Mouse (Mus musculus) liver, embryonic 12.5 days (tissue): ENCODE measurements around the gene Pmvk. TPM values are rescaled to one million over a fixed set of nuclear protein-coding genes. Genes with fewer than 3 reads are reported as not detected.

ENCODE experiments used
- ATAC-seq: fragments of 200-750 bp; cut with Nextera tagmentation; 2 replicates; pipeline ENCODE4 v1.8.0; 2017; ENCODE audit warnings: moderate number of reproducible peaks, mild to moderate bottlenecking, moderate library complexity
- H3K27ac ChIP-seq: fragments of 300-500 bp; sonication (generic); 2 replicates; pipeline ENCODE4 v1.5.1; 2016; ENCODE audit warnings: mild to moderate bottlenecking
- H3K27me3 ChIP-seq: fragments of 300-500 bp; sonication (generic); replicated peaks from 2 replicates; pipeline ENCODE4 v1.6.1; 2016; ENCODE audit warnings: mild to moderate bottlenecking, moderate library complexity
- H3K36me3 ChIP-seq: fragments of 300-500 bp; sonication (generic); 2 replicates; pipeline ENCODE4 v1.6.1; 2016; ENCODE audit warnings: mild to moderate bottlenecking, moderate library complexity
- H3K4me1 ChIP-seq: fragments of 300-500 bp; sonication (generic); 2 replicates; pipeline ENCODE4 v1.6.1; 2016
- H3K4me2 ChIP-seq: fragments of 300-500 bp; sonication (generic); 2 replicates; pipeline ENCODE4 v1.6.1; 2016; ENCODE audit warnings: mild to moderate bottlenecking, moderate library complexity
- H3K4me3 ChIP-seq: fragments of 300-500 bp; sonication (generic); 2 replicates; pipeline ENCODE4 v1.5.1; 2016; ENCODE audit warnings: mild to moderate bottlenecking, moderate library complexity
- H3K9ac ChIP-seq: fragments of 300-500 bp; sonication (generic); 2 replicates; pipeline ENCODE4 v1.6.1; 2016; ENCODE audit warnings: mild to moderate bottlenecking, moderate library complexity
- H3K9me3 ChIP-seq: fragments of 300-500 bp; sonication (generic); replicated peaks from 2 replicates; pipeline ENCODE4 v1.6.1; 2016; ENCODE audit warnings: mild to moderate bottlenecking, moderate library complexity
- WGBS: fragments of 180-500 bp; shearing (Covaris S2); methylation state at CpG from one replicate; pipeline ENCODE4 v1.1.7; 2016; ENCODE audit not compliant: insufficient replicate concordance; 5-methylcytosine and 5-hydroxymethylcytosine counted together
- polyA plus RNA-seq: library from polyadenylated mRNA; unstranded; fragments of >200 nt; fragmentation: Nextera tagmentation; extraction: Ambion mirVana; gene quantifications from 2 replicates; pipeline ENCODE4 v1.2.1, GENCODE M21; 2016

Gene Pmvk
- 39.1 and 40.5 TPM in 2 replicates for polyA plus RNA-seq

DNA sequence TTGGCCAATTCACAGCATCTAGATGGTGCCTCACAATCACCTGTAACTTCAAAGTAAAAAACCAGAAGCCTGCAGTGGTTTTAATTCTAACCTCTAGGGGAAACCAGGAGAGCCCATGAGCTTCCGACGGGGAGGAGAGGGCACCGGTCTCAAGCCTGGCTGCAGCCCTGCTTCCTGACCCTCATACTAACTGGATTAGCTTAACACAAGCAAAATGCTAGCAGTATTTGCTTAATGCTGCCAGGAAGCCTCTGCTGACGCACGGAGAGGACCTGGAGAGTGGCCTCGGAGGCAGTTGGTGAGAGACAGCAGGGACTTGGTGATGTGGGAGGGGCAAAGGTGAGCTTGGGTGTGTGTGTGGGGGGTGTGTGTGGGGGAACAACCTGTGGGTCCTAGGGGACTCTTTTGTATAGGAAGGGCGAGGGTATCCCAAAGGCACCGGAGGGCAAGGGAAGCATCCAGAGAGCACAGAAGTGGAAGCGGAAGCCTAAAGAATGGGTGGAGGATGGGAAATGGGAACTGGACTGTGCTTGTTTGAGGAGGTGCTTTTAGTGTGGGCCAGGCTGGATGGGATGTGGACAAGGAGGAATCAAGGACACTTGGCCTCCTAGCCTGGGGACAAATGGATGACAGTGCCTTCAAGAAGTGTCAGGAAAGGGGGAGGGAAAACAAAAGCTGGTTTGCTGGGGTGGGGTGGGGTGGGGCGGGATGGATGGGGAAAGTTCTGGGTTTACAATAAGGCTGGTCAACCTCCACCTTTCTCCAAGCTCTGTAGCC is at the start of gene Pmvk:
Gene Pmvk, plus strand, starts transcription at position 141 of the 777 bp plus-strand sequence.
- no peak for ATAC-seq
- H3K27me3 ChIP-seq, result no peaks in the 10 kb centered on the region
- no peak within 1 kb of the TSS for H3K27ac ChIP-seq
- no peaks in the 10 kb centered on the region for H3K36me3 ChIP-seq
- H3K9me3 ChIP-seq, result no peaks in the 10 kb centered on the region
- H3K9ac ChIP-seq, result no peak within 1 kb of the TSS
- peaks cover 57% of the 10 kb centered on the region for H3K4me1 ChIP-seq
- H3K4me2 ChIP-seq, result no peak within 1 kb of the TSS
- WGBS, result 65% methylated on average over 10 of the region's 10 CpGs
- H3K4me3 ChIP-seq, result no peak within 1 kb of the TSS

DNA sequence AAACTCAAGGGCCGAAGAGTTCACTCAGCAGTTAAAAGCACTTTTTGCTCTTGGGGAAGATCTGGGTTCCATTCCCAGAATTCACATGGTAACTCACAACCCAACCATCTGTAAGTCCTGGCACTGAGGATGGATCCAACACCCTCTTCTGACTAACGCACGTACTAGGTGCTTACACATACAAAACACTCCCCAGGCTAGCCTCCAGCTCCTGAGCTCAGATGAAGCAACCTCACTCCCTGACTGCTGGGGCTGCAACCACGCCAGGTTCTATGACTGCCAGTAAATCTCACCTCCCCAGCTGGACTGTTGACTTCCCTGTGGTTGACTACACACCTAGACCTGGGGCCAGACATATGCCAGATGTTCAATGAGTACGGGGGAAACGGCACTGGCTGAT is 47.5 kb upstream of the Pmvk start:
- Histone ChIP-seq H3K27me3 (no peaks in the 10 kb centered on the region), H3K4me3 (no peak overlapping the region), H3K4me2 (no peak overlapping the region), H3K36me3 (peaks cover 67% of the 10 kb centered on the region), H3K9ac (no peak overlapping the region), H3K27ac (no peak overlapping the region; the same call in 1 of the 2 replicates), H3K9me3 (no peaks in the 10 kb centered on the region), H3K4me1 (peaks cover 28% of the 10 kb centered on the region)
- 87% methylated on average over 6 of the region's 6 CpGs for WGBS
- ATAC-seq, result no peak

DNA sequence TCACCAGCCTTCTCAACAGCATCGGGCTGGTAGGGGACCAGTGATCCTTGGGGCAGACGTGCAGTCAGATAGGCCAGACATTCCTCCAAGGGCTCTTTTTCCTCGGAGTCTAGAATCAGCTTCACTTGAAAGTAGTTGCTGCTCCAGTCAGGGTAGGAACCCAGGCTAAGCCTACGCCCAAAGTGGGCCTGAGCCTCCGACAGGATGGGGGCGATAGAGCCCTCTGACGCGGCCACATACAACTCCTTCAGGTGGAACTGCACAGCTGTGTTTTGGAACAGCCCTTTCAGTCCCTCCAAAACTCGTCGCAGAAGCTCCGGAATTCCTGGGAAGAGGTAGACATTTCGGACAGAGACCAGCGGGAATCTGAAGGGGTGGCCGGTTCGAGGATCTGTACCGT is 45.9 kb upstream of the Pmvk start:
- peaks cover 58% of the 10 kb centered on the region for H3K36me3 ChIP-seq
- H3K27ac ChIP-seq, result no peak overlapping the region
- H3K27me3 ChIP-seq, result no peaks in the 10 kb centered on the region
- 73% methylated on average over 16 of the region's 16 CpGs for WGBS
- H3K9me3 ChIP-seq, result no peaks in the 10 kb centered on the region
- no peak overlapping the region for H3K9ac ChIP-seq
- no peak overlapping the region for H3K4me2 ChIP-seq
- no peak overlapping the region for H3K4me3 ChIP-seq
- H3K4me1 ChIP-seq, result peaks cover 31% of the 10 kb centered on the region
- ATAC-seq, result no peak

DNA sequence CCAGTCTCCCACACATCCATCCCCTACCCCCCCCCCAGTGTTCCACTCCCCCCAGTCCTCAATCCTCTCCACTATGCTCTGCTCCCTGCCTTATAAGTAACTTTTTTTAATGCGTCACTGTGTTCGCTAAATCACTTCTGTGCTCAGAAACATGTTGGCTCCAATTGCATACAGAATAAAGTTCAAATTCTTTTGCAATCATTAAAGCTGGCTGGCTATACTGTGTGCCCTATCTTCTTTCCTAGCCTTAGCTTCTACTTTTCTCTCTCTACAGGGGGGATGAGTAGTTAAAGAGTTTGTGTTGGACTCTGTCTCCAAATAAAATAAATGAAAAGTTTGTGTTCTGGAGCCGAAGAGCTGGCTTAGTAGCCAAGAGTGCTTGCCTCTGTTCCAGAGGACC is 44.6 kb upstream of the Pmvk start:
- no peak overlapping the region for H3K4me2 ChIP-seq
- ATAC-seq, result no peak
- peaks cover 57% of the 10 kb centered on the region for H3K36me3 ChIP-seq
- WGBS, result 84% methylated on average over 3 of the region's 3 CpGs
- no peak overlapping the region for H3K9ac ChIP-seq
- H3K4me1 ChIP-seq, result peaks cover 31% of the 10 kb centered on the region
- H3K27me3 ChIP-seq, result no peaks in the 10 kb centered on the region
- H3K27ac ChIP-seq, result no peak overlapping the region
- no peak overlapping the region for H3K4me3 ChIP-seq
- H3K9me3 ChIP-seq, result 0 out of 2 replicates have a peak, but pooled peaks cover under 1% of the 10 kb centered on the region

DNA sequence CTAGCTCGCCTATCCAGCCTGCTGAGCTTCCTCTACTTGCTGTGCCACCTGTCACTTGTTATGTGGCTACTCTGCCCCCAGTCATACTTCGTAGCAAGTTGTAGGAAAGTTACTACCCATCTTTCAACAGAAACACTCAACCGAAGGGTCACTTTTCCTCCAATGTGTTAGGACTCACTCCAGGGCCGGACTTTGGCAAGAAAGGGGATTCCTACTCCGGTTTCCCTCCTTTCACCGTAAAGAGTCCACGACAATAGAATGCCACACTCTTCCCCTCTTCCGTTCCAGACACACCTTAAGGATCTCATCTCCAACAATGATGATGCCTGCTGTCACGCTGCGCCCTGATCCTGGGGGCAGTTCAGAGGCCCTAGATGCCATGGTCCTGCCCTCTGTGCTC is 43.5 kb upstream of the Pmvk start:
- Histone ChIP-seq H3K4me3 (peak overlapping the region; percentile 71), H3K36me3 (peaks cover 57% of the 10 kb centered on the region), H3K27me3 (no peaks in the 10 kb centered on the region), H3K4me1 (peaks cover 33% of the 10 kb centered on the region), H3K9ac (peak overlapping the region; percentile 78), H3K4me2 (peak overlapping the region; percentile 80), H3K27ac (peak overlapping the region; percentile 59), H3K9me3 (0 out of 2 replicates have a peak, but pooled peaks cover 4% of the 10 kb centered on the region)
- WGBS, result 67% methylated on average over 10 of the region's 10 CpGs
- no peak for ATAC-seq

DNA sequence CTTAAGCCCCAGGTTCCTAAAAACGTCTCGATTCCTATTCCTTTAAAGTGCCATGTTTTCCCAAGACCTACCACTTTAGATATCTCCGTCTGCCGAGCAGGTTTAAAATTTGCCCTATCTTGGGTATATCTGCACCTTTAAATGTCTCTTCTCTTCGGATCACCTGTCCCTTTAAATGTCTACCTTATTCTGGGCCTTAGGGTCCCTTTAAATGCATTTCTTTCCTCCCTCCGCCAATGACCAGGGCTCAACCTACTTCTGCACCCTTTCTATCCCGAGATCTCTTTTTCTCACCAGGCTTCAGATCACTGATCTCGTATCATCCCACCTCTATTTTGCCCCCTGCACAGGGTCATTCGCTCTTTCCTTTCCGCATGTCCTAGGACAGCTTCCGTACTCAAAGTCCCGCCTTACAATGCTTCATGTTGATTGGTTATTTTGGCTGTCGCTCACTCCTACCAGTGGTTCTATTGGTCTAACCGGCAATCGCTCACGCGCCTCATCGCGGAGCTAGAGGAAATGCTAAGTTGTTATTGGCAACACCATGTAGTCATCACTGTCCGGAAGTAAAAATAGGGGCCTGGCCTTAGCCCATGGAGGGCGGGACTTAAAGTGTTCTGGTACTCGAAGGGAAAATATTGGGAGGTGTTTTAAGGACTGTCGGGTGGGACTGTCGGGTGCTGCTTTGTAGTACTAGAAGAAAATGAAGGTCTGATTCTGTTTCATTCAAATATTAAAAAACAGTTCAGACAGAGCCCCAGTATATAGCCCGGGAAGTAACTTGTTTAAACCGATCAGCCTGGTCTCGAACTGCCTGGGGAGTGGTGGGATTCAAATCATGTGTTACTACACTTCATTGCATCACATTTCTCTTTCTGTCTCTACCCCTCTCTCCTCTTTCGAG is 42.6 kb upstream of the Pmvk start, which contains the start of gene Flad1:
Gene Flad1, minus strand, starts transcription at position 381 of the 904 bp plus-strand sequence.
- Histone ChIP-seq H3K27me3 (no peaks in the 10 kb centered on the region), H3K9ac (peak within 1 kb of the TSS; percentile 78), H3K4me3 (peak within 1 kb of the TSS; percentile 71), H3K27ac (peak within 1 kb of the TSS; percentile 79), H3K9me3 (0 out of 2 replicates have a peak, but pooled peaks cover 4% of the 10 kb centered on the region), H3K36me3 (peaks cover 63% of the 10 kb centered on the region), H3K4me1 (peaks cover 42% of the 10 kb centered on the region), H3K4me2 (peak within 1 kb of the TSS; percentile 80)
- peak; percentile 100 for ATAC-seq
- whole genome bisulfite sequencing, result 3% methylated on average over 28 of the region's 28 CpGs

DNA sequence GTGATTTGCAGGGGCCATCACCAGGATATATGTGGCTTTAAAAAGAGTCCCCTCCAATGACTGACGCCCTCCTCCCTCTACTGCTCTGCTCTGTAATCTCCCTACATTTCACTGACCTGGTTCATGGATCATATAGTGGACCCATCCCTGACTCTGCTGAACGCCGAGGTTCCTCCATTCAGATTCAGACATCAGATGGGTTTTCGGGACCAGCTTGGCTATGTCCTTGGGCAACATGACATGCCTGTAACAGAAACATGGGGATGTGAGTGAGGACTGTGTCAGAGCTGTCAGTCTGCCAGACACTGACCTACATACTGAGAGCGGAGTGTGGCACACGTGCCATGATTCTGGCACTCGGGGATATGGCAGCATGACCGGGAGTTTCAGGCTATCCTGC is 38.2 kb upstream of the Pmvk start:
- H3K36me3 ChIP-seq, result peaks cover 39% of the 10 kb centered on the region
- no peak overlapping the region for H3K9ac ChIP-seq
- 90% methylated on average over 8 of the region's 8 CpGs for WGBS
- peak overlapping the region; percentile 75; the same call in 1 of the 2 replicates for H3K4me3 ChIP-seq
- peaks cover 43% of the 10 kb centered on the region for H3K4me1 ChIP-seq
- H3K4me2 ChIP-seq, result peak overlapping the region; percentile 97
- ATAC-seq, result no peak
- 0 out of 2 replicates have a peak, but pooled peaks cover 4% of the 10 kb centered on the region for H3K9me3 ChIP-seq
- no peaks in the 10 kb centered on the region for H3K27me3 ChIP-seq
- no peak overlapping the region; the same call in 1 of the 2 replicates for H3K27ac ChIP-seq

DNA sequence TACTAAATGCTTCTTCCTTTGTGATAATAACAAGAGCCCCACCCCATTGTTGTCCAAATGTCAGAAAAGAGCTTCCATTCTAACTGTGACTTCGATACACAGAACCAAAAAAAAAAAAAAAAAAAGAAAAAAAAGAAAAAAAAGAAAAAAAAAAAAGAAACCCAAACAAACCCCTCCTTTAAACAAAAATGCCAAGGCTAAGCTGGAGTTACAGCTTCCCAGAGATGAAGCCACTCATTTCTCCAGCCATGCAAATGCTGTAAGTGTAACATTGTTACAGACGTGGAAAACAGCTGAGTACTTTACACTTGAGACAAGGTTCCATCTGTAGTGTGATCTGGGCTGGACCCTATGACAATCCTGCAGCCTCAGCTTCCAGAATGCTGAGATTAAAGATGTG is 37.2 kb upstream of the Pmvk start:
- Histone ChIP-seq H3K4me3 (peak overlapping the region; percentile 75), H3K27me3 (no peaks in the 10 kb centered on the region), H3K4me1 (peaks cover 50% of the 10 kb centered on the region), H3K36me3 (peaks cover 39% of the 10 kb centered on the region), H3K27ac (peak overlapping the region; percentile 94), H3K4me2 (peak overlapping the region; percentile 97), H3K9me3 (0 out of 2 replicates have a peak, but pooled peaks cover 4% of the 10 kb centered on the region), H3K9ac (peak overlapping the region; percentile 78)
- ATAC-seq, result no peak
- WGBS, result 23% methylated on average over 2 of the region's 2 CpGs

DNA sequence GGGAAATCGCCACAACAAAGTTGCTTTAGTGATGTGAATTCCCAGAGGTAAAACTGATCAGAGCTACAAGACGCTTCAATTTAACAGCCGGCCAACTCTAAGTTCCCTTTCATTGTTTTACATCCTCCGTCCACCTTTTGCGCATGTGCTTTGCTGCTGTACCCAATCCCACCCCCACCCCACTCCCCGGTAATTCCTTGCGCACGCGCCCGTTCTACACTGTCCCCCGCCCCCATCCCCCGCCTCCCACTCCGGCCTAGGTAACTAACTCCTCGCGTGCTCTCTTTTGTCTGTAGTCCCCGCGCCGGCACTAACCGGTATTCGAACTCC is 36.5 kb upstream of the Pmvk start:
- Histone ChIP-seq H3K27ac (peak overlapping the region; percentile 94), H3K9me3 (0 out of 2 replicates have a peak, but pooled peaks cover 4% of the 10 kb centered on the region), H3K4me1 (peaks cover 54% of the 10 kb centered on the region), H3K36me3 (peaks cover 41% of the 10 kb centered on the region), H3K4me2 (peak overlapping the region; percentile 97), H3K27me3 (no peaks in the 10 kb centered on the region), H3K4me3 (peak overlapping the region; percentile 75), H3K9ac (peak overlapping the region; percentile 78)
- WGBS, result 0% methylated on average over 20 of the region's 20 CpGs
- ATAC-seq, result peak; percentile 9

DNA sequence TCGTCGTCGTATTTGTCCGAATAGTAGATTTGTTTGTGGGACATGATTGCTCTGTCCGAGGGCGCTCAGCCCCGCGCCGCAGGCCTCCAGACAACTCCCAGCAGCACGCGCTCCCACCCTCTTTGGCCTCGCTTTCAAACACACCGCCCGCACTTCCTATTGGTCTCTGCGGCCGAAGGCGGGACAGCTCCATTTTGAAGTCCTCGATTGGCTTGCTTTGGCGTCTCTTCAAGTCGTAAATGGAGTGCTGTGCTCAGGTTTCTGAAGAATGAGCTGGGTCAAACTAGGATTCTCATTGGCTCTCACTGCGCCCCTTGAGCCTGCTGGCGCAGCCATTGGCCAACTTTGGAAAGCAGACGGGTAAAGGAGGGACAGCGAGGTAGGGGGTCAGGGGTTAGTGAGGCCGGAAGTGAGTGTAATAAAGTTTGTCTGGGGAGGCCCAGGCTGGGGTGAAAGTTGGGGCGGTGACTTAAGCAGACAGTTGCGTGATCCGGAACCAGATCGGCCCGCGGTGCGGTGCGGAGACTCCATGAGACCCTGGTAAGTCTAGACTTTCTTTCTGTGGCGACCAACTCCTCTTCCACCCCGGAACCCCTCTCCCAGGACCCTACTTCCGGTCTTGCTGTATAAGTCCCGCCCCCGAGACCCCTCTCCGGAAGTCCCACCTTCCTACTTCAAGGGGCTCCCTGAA is 36.0 kb upstream of the Pmvk start, which contains the start of the genes Cks1b and Shc1:
Gene Cks1b, minus strand, starts transcription at position 214 of the 691 bp plus-strand sequence.
Gene Shc1, plus strand, starts transcription at position 274 of the 691 bp plus-strand sequence.
- Histone ChIP-seq H3K4me2 (peak within 1 kb of the TSS; percentile 97), H3K4me3 (peak within 1 kb of the TSS; percentile 75), H3K9me3 (0 out of 2 replicates have a peak, but pooled peaks cover 4% of the 10 kb centered on the region), H3K27ac (peak within 1 kb of the TSS; percentile 94), H3K9ac (peak within 1 kb of the TSS; percentile 78), H3K27me3 (no peaks in the 10 kb centered on the region), H3K36me3 (peaks cover 41% of the 10 kb centered on the region), H3K4me1 (peaks cover 60% of the 10 kb centered on the region)
- ATAC-seq, result peak; percentile 89
- WGBS, result under 1% methylated on average over 39 of the region's 39 CpGs

DNA sequence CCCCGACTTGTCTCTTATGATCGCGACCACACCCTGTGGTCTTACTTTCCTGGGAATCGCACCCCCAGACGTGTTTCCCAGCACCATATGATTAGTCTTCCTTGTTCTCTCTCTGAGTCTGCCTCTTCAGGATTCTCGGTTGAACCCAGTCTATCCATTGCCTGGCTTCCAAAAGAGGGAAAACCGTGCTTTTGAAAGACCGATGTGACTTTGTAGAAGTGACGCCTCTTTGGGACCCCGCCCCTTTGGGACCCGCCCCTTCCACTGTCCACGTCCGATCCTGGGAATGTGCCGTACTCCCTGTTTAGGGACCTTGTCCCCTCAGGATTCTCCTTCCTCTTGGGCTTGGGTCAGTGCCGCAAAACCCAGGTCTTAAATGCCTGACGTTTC is 35.5 kb upstream of the Pmvk start:
- H3K27me3 ChIP-seq, result no peaks in the 10 kb centered on the region
- H3K9ac ChIP-seq, result peak overlapping the region; percentile 78
- H3K4me1 ChIP-seq, result peaks cover 65% of the 10 kb centered on the region
- H3K4me2 ChIP-seq, result peak overlapping the region; percentile 97
- H3K36me3 ChIP-seq, result peaks cover 43% of the 10 kb centered on the region
- H3K9me3 ChIP-seq, result 0 out of 2 replicates have a peak, but pooled peaks cover 4% of the 10 kb centered on the region
- WGBS, result under 1% methylated on average over 16 of the region's 16 CpGs
- no peak for ATAC-seq
- H3K4me3 ChIP-seq, result peak overlapping the region; percentile 75
- peak overlapping the region; percentile 94 for H3K27ac ChIP-seq
